Mouse (Mus musculus) MEL-GATA-1-ER (cell line): ENCODE measurements around the gene Olfr1337.
"Not testable (repeated sequence)": the region's sequence is repeated elsewhere in the genome, so short reads cannot be mapped to it uniquely, and the experiment has no call there.

ENCODE experiments used
- DNase-seq: peaks from one replicate; pipeline ENCODE4 v3.0.0-alpha.2; 2012; ENCODE audit warnings: low read depth; ENCODE audit errors: extremely low read depth

Gene Olfr1337

DNA sequence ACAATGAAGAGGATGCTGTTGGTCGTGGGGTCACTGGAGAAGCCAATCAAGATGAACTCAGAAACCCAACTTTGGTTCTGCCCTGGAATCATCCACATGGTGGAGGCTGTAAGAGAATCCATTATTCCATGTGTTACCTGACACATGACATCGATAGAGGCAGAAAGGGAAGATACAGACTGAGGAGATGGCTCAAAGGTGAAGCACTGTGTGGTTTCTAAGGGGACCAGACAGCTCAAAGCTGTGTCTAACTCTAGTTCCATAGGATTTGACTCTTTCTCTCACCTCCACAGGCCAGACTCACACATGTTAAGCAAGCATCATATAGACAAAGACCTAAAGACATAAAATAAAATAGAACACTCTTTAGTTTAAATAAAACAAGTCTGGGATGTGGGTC lies at the start of gene Olfr1337:
TSS of gene Olfr1337 (minus strand) at position 101 of the 400 bp plus-strand sequence.
- DNase-seq = no peak

DNA sequence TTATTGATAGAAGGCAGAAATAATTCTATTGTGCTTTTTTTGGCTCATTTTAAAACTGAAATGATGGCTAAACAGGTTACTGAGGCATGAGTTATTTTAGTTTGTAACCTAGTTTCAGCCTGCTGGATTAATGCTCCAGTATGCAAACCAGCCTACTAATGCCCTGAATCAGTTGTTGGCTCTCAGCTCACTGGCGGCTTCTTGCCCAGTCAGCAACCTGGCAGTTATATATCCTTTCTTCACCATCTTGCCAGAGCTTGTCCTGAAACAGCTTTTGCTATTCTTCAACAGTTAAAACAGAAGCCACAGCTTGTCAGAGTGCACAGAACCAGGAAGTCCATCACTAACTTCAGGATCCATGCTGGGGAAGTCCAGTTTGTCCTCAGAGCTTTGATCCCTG lies 36.5 kb upstream of the Olfr1337 start:
- no peak for DNase-seq

DNA sequence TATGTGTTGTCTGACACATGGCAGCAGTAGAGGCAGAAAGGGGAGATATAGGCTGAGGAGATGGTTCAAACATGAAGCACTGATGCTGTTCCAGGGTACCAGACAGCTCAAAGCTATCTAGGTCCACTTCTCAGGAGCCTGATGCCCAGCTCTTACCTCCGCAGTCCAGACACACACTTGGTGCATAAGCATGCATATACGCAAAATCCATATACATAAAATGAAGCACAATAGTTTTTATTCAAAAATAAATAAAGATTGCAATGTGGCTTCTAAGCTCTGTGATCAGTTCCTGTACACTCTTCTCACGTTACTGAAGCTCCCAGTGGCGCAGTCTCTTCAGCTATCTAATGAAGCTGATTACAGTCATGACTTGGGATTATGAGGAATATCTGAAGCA lies 27.5 kb upstream of the Olfr1337 start, which contains the start of gene Olfr1335:
TSS of gene Olfr1335 (minus strand) at position 101 of the 400 bp plus-strand sequence.
- DNase-seq = no peak

DNA sequence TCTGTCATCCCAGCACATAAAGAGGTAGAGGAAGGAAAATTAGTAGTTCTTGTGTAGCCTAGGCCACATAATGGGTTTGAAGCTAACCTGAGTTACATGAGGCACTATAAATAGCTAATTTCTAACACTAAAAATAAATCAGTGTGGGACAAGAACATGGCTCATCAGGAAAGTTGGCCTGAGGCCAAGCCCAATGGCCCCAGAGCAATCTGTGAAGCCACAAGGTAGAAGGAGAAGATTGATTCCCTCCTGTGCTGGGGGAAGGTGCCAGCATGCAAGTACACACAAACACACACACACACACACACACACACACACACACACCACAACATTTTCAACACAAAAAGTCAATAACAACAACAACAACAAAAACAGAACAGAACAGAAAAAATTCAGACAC lies 10.4 kb upstream of the Olfr1337 start:
- DNase-seq = not testable (repeated sequence)

DNA sequence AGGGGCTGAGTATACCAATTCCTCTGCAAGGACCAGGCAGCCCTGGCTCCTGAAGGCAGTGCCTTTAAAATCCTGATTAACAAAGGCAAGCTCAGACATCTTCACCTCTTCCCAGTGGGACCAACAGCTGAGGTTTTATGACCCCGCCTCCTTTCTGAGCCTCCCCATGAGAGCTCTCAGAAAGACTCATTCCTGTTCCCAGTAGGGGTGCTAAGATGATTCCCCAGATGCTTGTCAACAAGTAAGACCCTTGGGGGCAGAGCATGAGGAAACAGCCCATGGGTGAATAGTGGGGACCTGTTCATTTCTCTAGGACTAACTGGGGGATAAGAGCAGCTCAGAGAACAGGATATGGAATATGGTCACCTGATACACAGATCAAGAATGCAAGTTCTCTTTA lies 23.7 kb downstream of the Olfr1337 start, which contains the start of gene Olfr1338:
TSS of gene Olfr1338 (minus strand) at position 101 of the 400 bp plus-strand sequence.
- no peak for DNase-seq

DNA sequence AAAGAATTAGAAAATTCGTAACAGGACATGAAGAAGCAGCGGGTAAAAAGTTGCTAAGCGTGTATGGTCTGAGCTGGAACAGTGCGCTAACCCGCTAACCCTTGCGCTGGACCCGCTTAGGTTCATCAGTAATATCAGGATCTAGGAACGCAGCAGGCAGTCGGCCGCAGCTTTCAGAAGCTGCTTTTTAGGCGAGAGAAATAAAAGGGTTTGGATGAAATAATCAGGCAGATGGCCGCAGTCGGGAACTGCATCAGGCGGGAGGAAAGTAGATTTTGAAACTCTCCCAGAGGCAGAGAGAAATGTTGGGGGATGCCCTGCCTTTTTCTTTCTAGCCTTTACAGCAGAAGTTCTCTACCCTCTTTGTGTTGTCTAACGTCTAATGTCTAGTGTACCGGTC lies 40.5 kb downstream of the Olfr1337 start:
- DNase-seq = no peak

DNA sequence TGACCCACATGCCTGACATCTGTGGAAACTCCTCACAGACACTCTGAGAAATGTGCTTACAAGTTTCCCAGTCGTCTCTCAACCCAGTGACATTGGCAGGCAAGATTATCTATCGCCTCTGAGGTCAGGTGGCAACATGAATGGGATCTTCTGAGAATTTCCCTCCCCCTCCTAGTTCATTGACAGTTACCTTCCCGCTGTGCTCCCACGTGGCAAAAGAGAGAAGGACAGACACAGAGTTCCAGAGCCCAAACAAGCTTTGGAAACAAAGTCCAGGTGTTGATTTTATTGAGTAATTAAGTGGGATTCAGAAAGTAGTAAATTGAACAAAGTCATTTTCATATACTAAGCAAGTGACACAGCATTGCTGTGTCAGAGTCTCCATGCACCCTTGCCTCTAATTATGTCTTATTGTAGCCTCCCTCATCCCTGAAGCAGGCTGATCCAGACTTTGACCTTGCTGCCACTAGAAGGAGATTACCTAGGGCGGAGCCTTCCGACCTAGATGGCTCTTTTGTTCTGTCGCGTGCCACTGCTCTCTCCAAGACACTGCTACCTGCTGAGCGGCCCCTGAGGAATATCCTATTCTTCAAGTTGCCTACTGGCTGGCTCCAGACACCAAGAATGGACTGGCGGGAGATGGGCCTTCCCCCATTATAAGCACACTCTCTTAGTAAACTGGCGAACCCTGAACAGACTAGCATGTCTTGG lies 41.2 kb downstream of the Olfr1337 start:
- DNase-seq = no peak

DNA sequence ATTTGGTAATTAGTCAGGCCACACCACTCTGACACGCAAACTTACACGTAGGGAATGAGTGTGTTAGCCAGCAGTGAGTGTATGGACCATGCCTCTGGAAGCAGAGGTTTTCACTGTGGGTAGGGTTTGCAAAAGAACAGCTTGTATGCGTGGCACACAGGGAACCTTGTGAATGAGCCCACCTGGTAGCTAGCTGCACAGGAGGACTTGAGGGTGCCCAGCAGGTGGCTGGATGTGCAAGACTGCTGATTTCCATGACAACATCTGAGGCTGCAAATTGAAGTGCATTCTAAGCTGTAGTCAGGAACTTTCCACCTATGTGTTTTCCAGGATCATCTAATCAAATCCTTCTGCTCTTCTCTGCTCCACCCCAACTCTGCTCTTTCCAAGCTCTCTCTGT lies 42.8 kb downstream of the Olfr1337 start:
- DNase-seq = no peak

DNA sequence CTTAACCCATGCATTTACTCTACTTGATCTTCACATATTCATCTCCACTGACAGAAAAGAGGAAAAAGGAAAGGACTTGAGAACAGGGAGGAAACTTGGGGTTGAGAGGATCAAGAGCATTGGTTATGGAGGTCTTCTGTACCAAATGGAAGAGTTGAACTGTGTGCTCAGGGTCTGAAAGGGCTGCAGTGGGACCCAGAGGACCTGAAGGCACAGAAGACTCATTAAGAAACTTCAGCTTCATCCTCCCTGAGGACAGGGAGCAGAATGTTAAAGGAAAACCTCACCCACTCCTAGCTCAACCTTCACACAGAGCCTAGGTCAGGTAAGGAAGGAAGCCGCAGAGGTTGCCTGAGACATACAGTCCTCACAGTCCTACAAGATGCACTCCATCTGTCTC lies 50.5 kb downstream of the Olfr1337 start, which contains the start of gene Olfr1339:
TSS of gene Olfr1339 (plus strand) at position 301 of the 400 bp plus-strand sequence.
- DNase-seq = no peak
